Mouse (Mus musculus): ENCODE data around the gene Rps6ka2.

DNA sequence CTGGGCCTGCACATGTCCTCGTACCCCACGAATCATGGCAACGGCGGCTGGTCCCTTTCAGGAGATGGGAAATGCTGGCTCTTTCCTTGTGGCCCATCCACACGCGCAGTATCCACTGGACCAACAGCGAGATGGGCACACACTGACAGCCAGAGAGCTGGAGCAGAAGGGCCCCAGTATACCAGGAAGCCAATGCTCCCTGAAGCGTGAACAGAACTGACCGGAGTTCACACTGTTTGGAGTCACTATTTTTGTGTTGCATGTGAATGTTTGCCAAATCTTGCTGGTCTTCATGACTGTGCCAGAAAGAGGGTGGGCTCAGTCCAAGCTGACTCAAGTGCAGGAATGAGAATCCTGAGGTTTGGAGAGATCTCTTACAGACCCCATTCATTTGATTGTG is 58.6 kb downstream of the Rps6ka2 start:
- TF ChIP-seq CTCF (IDR thresholded peaks at IDR 0.05; ENCODE audit: borderline replicate concordance, extremely low read depth, insufficient read depth, insufficient read length) (no peak), POLR2A (IDR thresholded peaks at IDR 0.05; ENCODE audit: borderline replicate concordance, extremely low read depth, insufficient read depth, insufficient read length, poor library complexity, severe bottlenecking) (no peak)
